Mouse (Mus musculus): ENCODE measurements around the gene Slc22a15. TPM values are rescaled to one million over a fixed set of nuclear protein-coding genes. Genes with fewer than 3 reads are reported as not detected.

Slc22a15 gene
- polyA plus RNA-seq, 1 experiment from 2014 or later = 5.1 TPM

- ATAC-seq (ENCODE audit: low FRiP score) = no peak
- H3K4me3 ChIP-seq (replicated peaks) = no peak overlapping the region
These were observed 9.0 kb downstream of the Slc22a15 start for GRCm38 (mm10) chr3:101915048-101915801.

DNA sequence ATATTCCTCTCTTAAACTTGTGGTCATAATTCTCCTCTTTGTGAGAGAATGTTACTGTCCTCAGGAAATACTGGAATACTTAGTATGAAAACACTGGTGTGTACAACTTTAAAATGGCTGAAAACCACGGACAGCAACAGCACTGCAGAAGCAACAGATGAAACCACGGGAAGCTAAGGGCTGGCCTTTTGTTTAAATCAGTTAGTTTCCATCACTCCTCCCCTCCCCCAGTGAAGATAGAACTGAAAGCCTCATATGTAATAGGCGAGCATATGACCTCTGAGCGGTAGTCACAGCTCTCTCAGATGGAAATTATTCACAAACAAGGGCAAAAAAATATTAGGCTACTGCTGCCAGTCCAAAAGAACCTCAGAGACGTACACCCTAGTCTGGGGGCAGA is 10.0 kb downstream of the Slc22a15 start:
- H3K27ac ChIP-seq (replicated peaks) = no peak overlapping the region
- no peak overlapping the region for H3K4me3 ChIP-seq (replicated peaks)
- no peak for ATAC-seq (ENCODE audit: low FRiP score)
- peaks cover 11% of the 10 kb centered on the region for H3K36me3 ChIP-seq
- H3K4me2 ChIP-seq = no peak overlapping the region
- 84% methylated on average over 5 of the region's 5 CpGs for WGBS
- peaks cover 15% of the 10 kb centered on the region; the same call in 1 of the 2 replicates for H3K4me1 ChIP-seq
- no peak overlapping the region for H3K9ac ChIP-seq (replicated peaks)
- H3K9me3 ChIP-seq (replicated peaks) = no peaks in the 10 kb centered on the region
- H3K27me3 ChIP-seq (replicated peaks) = no peaks in the 10 kb centered on the region

More at GRCm38 (mm10) chr3:101915048-101915801, 9.0 kb downstream of the Slc22a15 start:
- H3K9ac ChIP-seq (replicated peaks) = no peak overlapping the region
- H3K4me1 ChIP-seq = peaks cover 15% of the 10 kb centered on the region; the same call in 1 of the 2 replicates
- H3K9me3 ChIP-seq (replicated peaks) = no peaks in the 10 kb centered on the region
- H3K4me2 ChIP-seq = no peak overlapping the region
- 81% methylated on average over 14 of the region's 14 CpGs for WGBS
- H3K27ac ChIP-seq (replicated peaks) = no peak overlapping the region
- no peaks in the 10 kb centered on the region for H3K27me3 ChIP-seq (replicated peaks)
- peaks cover 11% of the 10 kb centered on the region for H3K36me3 ChIP-seq

- 0 out of 2 replicates have a peak, but pooled peaks cover 5% of the 10 kb centered on the region for H3K4me1 ChIP-seq
- H3K27ac ChIP-seq (replicated peaks) = no peak overlapping the region
- H3K9me3 ChIP-seq (replicated peaks) = no peaks in the 10 kb centered on the region
- no peak overlapping the region for H3K9ac ChIP-seq (replicated peaks)
- ATAC-seq (ENCODE audit: low FRiP score) = no peak
- WGBS = 75% methylated on average over 6 of the region's 6 CpGs
- peaks cover 17% of the 10 kb centered on the region for H3K36me3 ChIP-seq
- H3K4me2 ChIP-seq = no peak overlapping the region
- no peaks in the 10 kb centered on the region for H3K27me3 ChIP-seq (replicated peaks)
- no peak overlapping the region for H3K4me3 ChIP-seq (replicated peaks)
These were observed 12.2 kb downstream of the Slc22a15 start for GRCm38 (mm10) chr3:101912041-101912440.

DNA sequence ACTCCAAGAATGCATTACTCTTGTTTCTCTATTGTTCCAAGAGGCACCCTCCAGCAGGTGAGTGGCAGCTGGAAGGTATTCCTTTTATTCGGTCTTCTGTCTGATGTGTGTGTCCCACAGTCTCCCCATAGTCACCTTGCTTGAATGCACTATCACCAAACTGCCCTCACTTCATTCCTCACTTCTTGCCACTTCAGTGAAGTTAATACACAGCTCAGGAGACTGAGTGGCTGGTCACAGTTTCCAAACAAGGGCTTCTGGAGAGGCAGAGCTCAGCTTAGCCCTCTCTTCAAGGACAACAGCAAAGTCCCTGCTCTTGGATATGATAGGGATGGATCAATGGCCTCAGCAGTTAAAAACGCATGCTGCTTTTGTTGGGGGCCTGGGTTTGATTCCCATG is 17.2 kb downstream of the Slc22a15 start:
- H3K9me3 ChIP-seq (replicated peaks) = no peaks in the 10 kb centered on the region
- no peak for ATAC-seq (ENCODE audit: low FRiP score)
- peaks cover 5% of the 10 kb centered on the region; the same call in 1 of the 2 replicates for H3K4me1 ChIP-seq
- no peak overlapping the region for H3K27ac ChIP-seq (replicated peaks)
- H3K9ac ChIP-seq (replicated peaks) = no peak overlapping the region
- WGBS = 61% methylated on average over 2 of the region's 2 CpGs
- H3K4me3 ChIP-seq (replicated peaks) = no peak overlapping the region
- H3K4me2 ChIP-seq = no peak overlapping the region
- H3K36me3 ChIP-seq = peaks cover 6% of the 10 kb centered on the region; the same call in 1 of the 2 replicates
- no peaks in the 10 kb centered on the region for H3K27me3 ChIP-seq (replicated peaks)

DNA sequence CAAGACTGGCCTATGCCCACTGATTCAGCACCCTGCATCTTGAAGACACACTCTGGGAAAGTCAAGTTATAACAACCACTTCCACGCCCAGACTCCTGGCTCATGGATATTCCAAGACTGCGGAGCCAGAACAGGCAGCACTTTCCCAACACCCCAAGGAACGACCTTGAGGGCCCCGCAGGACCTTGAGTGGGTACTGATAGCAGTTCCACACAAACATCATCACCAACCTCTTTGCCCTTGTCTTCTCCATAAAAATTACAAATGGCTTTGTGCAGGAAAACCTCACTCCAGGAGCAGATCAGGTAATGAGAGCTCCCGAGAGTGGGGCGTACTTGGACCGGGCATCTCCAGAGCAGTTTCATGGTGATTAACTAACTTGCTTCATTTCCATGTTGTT is 19.5 kb downstream of the Slc22a15 start:
- Histone ChIP-seq H3K9ac (replicated peaks) (no peak overlapping the region), H3K9me3 (replicated peaks) (no peaks in the 10 kb centered on the region), H3K27ac (replicated peaks) (no peak overlapping the region), H3K4me3 (replicated peaks) (no peak overlapping the region), H3K4me2 (no peak overlapping the region), H3K27me3 (replicated peaks) (no peaks in the 10 kb centered on the region), H3K36me3 (peaks cover 6% of the 10 kb centered on the region; the same call in 1 of the 2 replicates), H3K4me1 (peaks cover 5% of the 10 kb centered on the region; the same call in 1 of the 2 replicates)
- ATAC-seq (ENCODE audit: low FRiP score) = no peak
- WGBS = 67% methylated on average over 7 of the region's 7 CpGs

GRCm38 (mm10) chr3:101903091-101903490 is 21.2 kb downstream of the Slc22a15 start:
- WGBS = 72% methylated on average over 5 of the region's 5 CpGs
- peaks cover 5% of the 10 kb centered on the region; the same call in 1 of the 2 replicates for H3K4me1 ChIP-seq
- H3K36me3 ChIP-seq = no peaks in the 10 kb centered on the region
- H3K9ac ChIP-seq (replicated peaks) = no peak overlapping the region
- no peak overlapping the region for H3K4me2 ChIP-seq
- ATAC-seq (ENCODE audit: low FRiP score) = no peak
- no peak overlapping the region for H3K4me3 ChIP-seq (replicated peaks)
- H3K27ac ChIP-seq (replicated peaks) = no peak overlapping the region
- no peaks in the 10 kb centered on the region for H3K27me3 ChIP-seq (replicated peaks)
- H3K9me3 ChIP-seq (replicated peaks) = no peaks in the 10 kb centered on the region

DNA sequence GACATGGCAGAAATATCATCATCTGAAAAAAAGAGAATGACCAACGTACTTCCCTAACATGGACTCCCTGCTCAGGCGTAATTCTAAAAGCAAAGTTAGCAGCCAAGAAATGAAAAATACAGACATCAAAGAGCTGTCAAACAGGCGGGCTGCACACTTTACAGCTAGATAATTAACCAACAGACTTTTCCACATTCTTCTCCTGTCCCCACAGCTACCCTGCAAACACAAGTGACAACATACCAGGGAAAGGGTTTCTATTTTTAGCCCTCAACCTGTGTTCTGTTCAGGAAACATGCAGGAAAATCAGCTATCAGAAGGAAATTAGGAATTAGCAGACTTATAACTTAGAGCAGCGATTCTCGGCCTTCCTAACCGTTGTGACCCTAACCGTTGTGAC is 21.9 kb downstream of the Slc22a15 start:
- WGBS = 71% methylated on average over 7 of the region's 7 CpGs
- no peaks in the 10 kb centered on the region for H3K9me3 ChIP-seq (replicated peaks)

GRCm38 (mm10) chr3:101897377-101897974 is 26.8 kb downstream of the Slc22a15 start:
- WGBS = 67% methylated on average over 15 of the region's 15 CpGs
- H3K4me3 ChIP-seq (replicated peaks) = no peak overlapping the region
- H3K36me3 ChIP-seq = no peaks in the 10 kb centered on the region
- H3K9ac ChIP-seq (replicated peaks) = no peak overlapping the region
- no peaks in the 10 kb centered on the region for H3K9me3 ChIP-seq (replicated peaks)
- no peak overlapping the region for H3K4me2 ChIP-seq
- no peak overlapping the region for H3K27ac ChIP-seq (replicated peaks)
- H3K27me3 ChIP-seq (replicated peaks) = no peaks in the 10 kb centered on the region
- ATAC-seq (ENCODE audit: low FRiP score) = no peak
- H3K4me1 ChIP-seq = 0 out of 2 replicates have a peak, but pooled peaks cover 3% of the 10 kb centered on the region

More for the DNA sequence above, 21.9 kb downstream of the Slc22a15 start:
- ATAC-seq (ENCODE audit: low FRiP score) = no peak
- no peak overlapping the region for H3K4me2 ChIP-seq
- no peak overlapping the region for H3K4me3 ChIP-seq (replicated peaks)
- no peaks in the 10 kb centered on the region for H3K27me3 ChIP-seq (replicated peaks)
- H3K27ac ChIP-seq (replicated peaks) = no peak overlapping the region
- peaks cover 8% of the 10 kb centered on the region; the same call in 1 of the 2 replicates for H3K4me1 ChIP-seq
- H3K9ac ChIP-seq (replicated peaks) = no peak overlapping the region
- no peaks in the 10 kb centered on the region for H3K36me3 ChIP-seq

- H3K27me3 ChIP-seq (replicated peaks) = no peaks in the 10 kb centered on the region
- H3K9me3 ChIP-seq (replicated peaks) = no peaks in the 10 kb centered on the region
- H3K27ac ChIP-seq (replicated peaks) = no peak overlapping the region
- no peaks in the 10 kb centered on the region for H3K36me3 ChIP-seq
- H3K9ac ChIP-seq (replicated peaks) = no peak overlapping the region
- ATAC-seq (ENCODE audit: low FRiP score) = peak; percentile 59; the same call in 1 of the 2 replicates
- 25% methylated on average over 9 of the region's 9 CpGs for WGBS
- 0 out of 2 replicates have a peak, but pooled peaks cover 3% of the 10 kb centered on the region for H3K4me1 ChIP-seq
- H3K4me3 ChIP-seq (replicated peaks) = no peak overlapping the region
- H3K4me2 ChIP-seq = no peak overlapping the region
These were observed 27.4 kb downstream of the Slc22a15 start for GRCm38 (mm10) chr3:101896893-101897292.

DNA sequence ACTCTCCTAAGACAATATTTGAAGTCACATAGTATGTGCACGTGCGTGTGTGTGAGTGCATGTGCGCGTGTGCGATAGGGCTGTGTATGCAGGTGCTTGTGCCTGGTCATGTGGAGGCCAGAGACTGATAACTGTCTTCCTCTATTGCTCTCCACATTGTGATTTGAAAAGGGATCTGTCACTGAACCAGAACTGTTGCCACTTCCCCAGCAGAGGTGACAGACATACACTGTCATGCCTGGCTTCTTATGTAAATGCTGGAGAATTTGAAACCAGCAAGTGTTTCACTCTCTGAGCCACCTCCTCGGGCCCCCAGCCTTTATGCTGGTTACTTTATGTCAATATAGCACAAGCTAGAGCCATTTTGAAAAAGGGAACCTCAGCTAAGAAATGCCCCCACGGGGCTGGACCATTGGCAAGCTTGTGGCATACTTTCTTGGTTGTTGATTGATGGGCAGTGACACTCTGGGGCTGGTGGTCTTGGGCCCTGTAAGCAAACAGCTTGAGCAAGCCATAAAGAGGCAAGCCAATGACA is 28.8 kb downstream of the Slc22a15 start:
- Histone ChIP-seq H3K4me2 (no peak overlapping the region), H3K36me3 (no peaks in the 10 kb centered on the region), H3K4me1 (0 out of 2 replicates have a peak, but pooled peaks cover 3% of the 10 kb centered on the region), H3K27me3 (replicated peaks) (no peaks in the 10 kb centered on the region), H3K9ac (replicated peaks) (no peak overlapping the region), H3K4me3 (replicated peaks) (no peak overlapping the region), H3K9me3 (replicated peaks) (no peaks in the 10 kb centered on the region), H3K27ac (replicated peaks) (no peak overlapping the region)
- ATAC-seq (ENCODE audit: low FRiP score) = no peak
- WGBS = 79% methylated on average over 7 of the region's 7 CpGs

- peak; percentile 46; the same call in 1 of the 2 replicates for ATAC-seq (ENCODE audit: low FRiP score)
- WGBS = 39% methylated on average over 3 of the region's 3 CpGs
- H3K27ac ChIP-seq (replicated peaks) = no peak overlapping the region
These were observed 38.7 kb downstream of the Slc22a15 start for GRCm38 (mm10) chr3:101885591-101885990.

More at GRCm38 (mm10) chr3:101885591-101885990, 38.7 kb downstream of the Slc22a15 start:
- H3K27me3 ChIP-seq (replicated peaks) = no peaks in the 10 kb centered on the region
- H3K9ac ChIP-seq (replicated peaks) = no peak overlapping the region
- H3K4me2 ChIP-seq = no peak overlapping the region
- H3K4me3 ChIP-seq (replicated peaks) = no peak overlapping the region
- H3K36me3 ChIP-seq = 0 out of 2 replicates have a peak, but pooled peaks cover 2% of the 10 kb centered on the region
- H3K9me3 ChIP-seq (replicated peaks) = no peaks in the 10 kb centered on the region
- H3K4me1 ChIP-seq = no peaks in the 10 kb centered on the region
